9 mouse cellular contexts compared by ENCODE assay signal in the genomic region with DNA sequence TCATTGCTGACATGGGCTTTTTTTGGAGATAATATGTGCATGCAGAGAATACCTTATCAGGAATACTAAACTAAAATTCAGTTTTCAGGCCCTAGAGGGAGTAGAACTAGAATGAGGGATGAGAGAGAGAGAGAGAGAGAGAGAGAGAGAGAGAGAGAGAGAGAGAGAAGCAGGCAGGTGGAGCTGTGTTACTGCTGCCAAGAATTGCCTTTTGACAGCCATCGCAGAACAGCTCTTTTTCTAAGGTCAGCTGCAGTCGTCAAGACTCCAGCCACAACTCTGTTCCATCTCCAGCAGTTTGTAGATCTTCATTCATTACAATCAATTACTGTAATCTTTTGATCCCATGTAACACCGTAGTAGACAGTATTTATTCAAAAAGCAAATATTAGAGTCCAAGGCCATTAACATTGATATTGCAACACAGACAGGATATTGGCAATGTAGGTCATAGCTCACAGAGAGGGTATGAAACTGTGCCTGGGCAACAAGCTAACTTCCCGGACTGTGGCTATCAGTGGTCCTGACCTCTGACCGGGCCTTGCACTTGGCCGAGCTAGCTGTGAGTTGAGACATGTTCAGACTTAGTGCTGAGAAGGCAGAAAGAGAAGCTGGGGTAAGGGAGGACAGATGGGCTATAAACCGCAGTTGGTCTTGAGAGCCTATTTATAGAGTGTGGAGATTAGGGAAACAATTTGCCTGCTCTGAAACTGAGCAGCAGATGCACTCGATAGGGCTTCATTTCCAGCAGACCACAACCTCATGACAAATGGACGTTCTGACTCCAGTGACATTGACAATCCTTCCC. TPM values are rescaled to one million over a fixed set of nuclear protein-coding genes. Genes with fewer than 3 reads are reported as not detected.
DNase-seq lines count a peak whose midpoint lies in the region; ATAC-seq and TF ChIP-seq lines count a peak whose summit lies in the region.
"Had no signal": no experiment of that assay in that cellular context is flagged by ENCODE, and none has a peak within 500 bp of the region (broad histone marks: within the 10 kb centered on the region; RNA-seq: fewer than 3 reads in every experiment).

No protein-coding gene starts in this region.

- no peaks in the 10 kb centered on the region for H3K4me1 ChIP-seq in forebrain, embryonic 16.5 days (replicated peaks; ENCODE audit: control insufficient read depth, insufficient read depth, low read length)
- H3K4me1 ChIP-seq in forebrain, embryonic 10.5 days, result no peaks in the 10 kb centered on the region
- peaks cover 19% of the 10 kb centered on the region for H3K4me1 ChIP-seq in heart, embryonic 15.5 days (replicated peaks)
- H3K4me1 ChIP-seq in liver, embryonic 16.5 days (ENCODE audit: control insufficient read depth, low read depth, low read length), result peaks cover 7% of the 10 kb centered on the region
- peaks cover 2% of the 10 kb centered on the region; the same call in 1 of the 2 replicates for H3K4me1 ChIP-seq in small intestine, adult 2 months (ENCODE audit: control insufficient read depth, insufficient read depth, insufficient read length, low read length)
- H3K4me1 ChIP-seq: embryonic facial prominence, embryonic 12.5 days had no signal

- ATAC-seq in forebrain, embryonic 16.5 days, result peak; percentile 59
- ATAC-seq in heart, embryonic 15.5 days (replicated peaks; ENCODE audit: insufficient number of reproducible peaks, insufficient read depth, low FRiP score, low read depth), result peak; percentile 66
- ATAC-seq in liver, embryonic 16.5 days (ENCODE audit: low read depth), result peak; percentile 78

- no peak for TF ChIP-seq CTCF in small intestine, adult 2 months (IDR thresholded peaks at IDR 0.05; ENCODE audit: extremely low read depth, insufficient read length, insufficient replicate concordance, low read depth, low read length)

- H3K27ac ChIP-seq in forebrain, embryonic 16.5 days (ENCODE audit: low read length), result no peak overlapping the region
- H3K27ac ChIP-seq in forebrain, embryonic 10.5 days, result no peak overlapping the region
- H3K27ac ChIP-seq in heart, embryonic 15.5 days, result peak overlapping the region; percentile 82
- H3K27ac ChIP-seq in liver, embryonic 16.5 days (ENCODE audit: low read length), result peak overlapping the region; percentile 39
- H3K27ac ChIP-seq in small intestine, adult 2 months (ENCODE audit: insufficient read depth, low read depth, low read length), result peak overlapping the region; percentile 20; the same call in 1 of the 2 replicates
- H3K27ac ChIP-seq: embryonic facial prominence, embryonic 12.5 days had no signal

- H3K36me3 ChIP-seq in forebrain, embryonic 16.5 days (ENCODE audit: control insufficient read depth, insufficient read depth), result no peaks in the 10 kb centered on the region
- H3K36me3 ChIP-seq in forebrain, embryonic 10.5 days (replicated peaks), result no peaks in the 10 kb centered on the region
- H3K36me3 ChIP-seq in heart, embryonic 15.5 days, result no peaks in the 10 kb centered on the region
- H3K36me3 ChIP-seq in liver, embryonic 16.5 days (ENCODE audit: control insufficient read depth, insufficient read depth), result no peaks in the 10 kb centered on the region
- H3K36me3 ChIP-seq in small intestine, adult 2 months (ENCODE audit: control insufficient read depth, insufficient read depth, low read length), result no peaks in the 10 kb centered on the region
- H3K36me3 ChIP-seq: embryonic facial prominence, embryonic 12.5 days had no signal

- no peak for DNase-seq in forebrain, embryonic 10.5 days (ENCODE audit: extremely low spot score, low spot score)
- DNase-seq in urinary bladder, postnatal 36 days (ENCODE audit: low spot score in 2 of 2), result peak; percentile 31 to 69
- DNase-seq in urinary bladder, postnatal 25 days (ENCODE audit: low spot score), result no peak
- DNase-seq in thymus, postnatal 0 days (ENCODE audit: low spot score), result no peak

- no peak overlapping the region for H3K4me3 ChIP-seq in forebrain, embryonic 16.5 days (replicated peaks; ENCODE audit: low read length)
- no peak overlapping the region for H3K4me3 ChIP-seq in forebrain, embryonic 10.5 days
- H3K4me3 ChIP-seq in heart, embryonic 15.5 days, result no peak overlapping the region
- no peak overlapping the region for H3K4me3 ChIP-seq in liver, embryonic 16.5 days (ENCODE audit: low read depth, low read length)
- no peak overlapping the region for H3K4me3 ChIP-seq in small intestine, adult 2 months (ENCODE audit: low read depth, low read length)
- H3K4me3 ChIP-seq: embryonic facial prominence, embryonic 12.5 days had no signal

- H3K9me3 ChIP-seq in forebrain, embryonic 16.5 days (ENCODE audit: control insufficient read depth, low read length), result no peaks in the 10 kb centered on the region
- no peaks in the 10 kb centered on the region for H3K9me3 ChIP-seq in forebrain, embryonic 10.5 days
- no peaks in the 10 kb centered on the region for H3K9me3 ChIP-seq in heart, embryonic 15.5 days (replicated peaks)
- H3K9me3 ChIP-seq in liver, embryonic 16.5 days (replicated peaks; ENCODE audit: control insufficient read depth, low read length), result no peaks in the 10 kb centered on the region
- H3K9me3 ChIP-seq: embryonic facial prominence, embryonic 12.5 days had no signal

- no peak for TF ChIP-seq POLR2A in small intestine, adult 2 months (IDR thresholded peaks at IDR 0.05; ENCODE audit: low read depth, low read length)

- H3K27me3 ChIP-seq in forebrain, embryonic 16.5 days (replicated peaks; ENCODE audit: control insufficient read depth, insufficient read depth, low read length), result no peaks in the 10 kb centered on the region
- H3K27me3 ChIP-seq in forebrain, embryonic 10.5 days (ENCODE audit: poor library complexity, severe bottlenecking), result no peaks in the 10 kb centered on the region
- H3K27me3 ChIP-seq in heart, embryonic 15.5 days, result no peaks in the 10 kb centered on the region
- H3K27me3 ChIP-seq in liver, embryonic 16.5 days (ENCODE audit: control insufficient read depth, insufficient read depth, low read depth, low read length), result no peaks in the 10 kb centered on the region
- H3K27me3 ChIP-seq in small intestine, adult 2 months (ENCODE audit: control insufficient read depth, insufficient read depth, low read length), result no peaks in the 10 kb centered on the region
- H3K27me3 ChIP-seq: embryonic facial prominence, embryonic 12.5 days had no signal

- H3K4me2 ChIP-seq in forebrain, embryonic 16.5 days (ENCODE audit: low read length), result no peak overlapping the region
- H3K4me2 ChIP-seq in heart, embryonic 15.5 days, result peak overlapping the region; percentile 24; the same call in 1 of the 2 replicates
- H3K4me2 ChIP-seq in liver, embryonic 16.5 days (ENCODE audit: low read depth, low read length), result no peak overlapping the region
- H3K4me2 ChIP-seq: embryonic facial prominence, embryonic 12.5 days had no signal

- H3K9ac ChIP-seq in forebrain, embryonic 16.5 days (replicated peaks; ENCODE audit: low read depth, low read length), result no peak overlapping the region
- H3K9ac ChIP-seq in heart, embryonic 15.5 days, result no peak overlapping the region
- no peak overlapping the region for H3K9ac ChIP-seq in liver, embryonic 16.5 days (ENCODE audit: low read depth, low read length)
- H3K9ac ChIP-seq: embryonic facial prominence, embryonic 12.5 days had no signal

- WGBS in forebrain, embryonic 16.5 days, result 77% methylated on average over 9 of the region's 9 CpGs
- 86% methylated on average over 9 of the region's 9 CpGs for WGBS in forebrain, embryonic 10.5 days
- WGBS in heart, embryonic 15.5 days, result 21% methylated on average over 9 of the region's 9 CpGs
- WGBS in liver, embryonic 16.5 days (ENCODE audit: insufficient replicate concordance), result 16% methylated on average over 9 of the region's 9 CpGs
- 24% methylated on average over 9 of the region's 9 CpGs for WGBS in small intestine, adult 2 months

RNA-seq across cellular contexts. Expression of a gene that starts 17.1 kb away (rescaled TPM):
- polyA plus RNA-seq in forebrain, embryonic 16.5 days (2015; fragmentation: Nextera tagmentation; extraction: Ambion mirVana), result 0.34 and 0.54 TPM in 2 replicates
- polyA plus RNA-seq in forebrain, embryonic 10.5 days (2016; fragmentation: Nextera tagmentation; extraction: Ambion mirVana), result 0.12 TPM in 1 of 2 replicates, not detected in the other
- 0.08 and 0.10 TPM in 2 replicates for polyA plus RNA-seq in heart, embryonic 15.5 days (2015; fragmentation: Nextera tagmentation; extraction: Ambion mirVana)
- 0.14 and 0.25 TPM in 2 replicates for polyA plus RNA-seq in liver, embryonic 16.5 days (2015; fragmentation: Nextera tagmentation; extraction: Ambion mirVana)
- polyA plus RNA-seq in small intestine, adult 2 months (2012; rRNA removed), result 0.03 and 0.08 TPM in 2 replicates
- polyA plus RNA-seq in thymus, postnatal 0 days (2015; fragmentation: Nextera tagmentation; extraction: Ambion mirVana), result 0.08 TPM in 2 replicates

Comparison
In these comparisons a context has a peak if more than half of its experiments do, and no peak if none do; other contexts are left out.
1. DNase-seq: peak in urinary bladder, postnatal 36 days (2 of 2); none in forebrain, embryonic 10.5 days (single experiment), urinary bladder, postnatal 25 days (single experiment) and thymus, postnatal 0 days (single experiment).
2. H3K27ac ChIP-seq: peak in heart, embryonic 15.5 days (single experiment), liver, embryonic 16.5 days (single experiment) and small intestine, adult 2 months (single experiment); none in forebrain, embryonic 16.5 days (single experiment) and forebrain, embryonic 10.5 days (single experiment).
3. Peak in every context shown above with its lines, with median percentiles within 50 percentile points of each other: ATAC-seq.